Mouse (Mus musculus) embryonic fibroblast, embryonic 13.5 days (primary cell): ENCODE measurements around the gene Tcf3.

ENCODE experiments used
- CTCF ChIP-seq: IDR thresholded peaks from 2 replicates; pipeline ENCODE4 v1.5.1; 2011; ENCODE audit warnings: mild to moderate bottlenecking, control low read depth, low read length, moderate library complexity, borderline replicate concordance; ENCODE audit not compliant: insufficient read depth
- POLR2A ChIP-seq: IDR thresholded peaks from 2 replicates; pipeline ENCODE4 v1.6.1; 2011; ENCODE audit warnings: low read depth, mild to moderate bottlenecking, control low read depth, low read length, moderate library complexity

GRCm38 (mm10) chr10:80420729-80421128 lies 12.7 kb downstream of the Tcf3 start:
- no peak for TF ChIP-seq CTCF
- TF ChIP-seq POLR2A = no peak
